Mouse (Mus musculus) Patski (cell line): ENCODE measurements around the gene Ntm. TPM values are rescaled to one million over a fixed set of nuclear protein-coding genes. Genes with fewer than 3 reads are reported as not detected.

Experiments used
- ATAC-seq: fragments of 100-300 bp; one replicate; pipeline ENCODE4 v1.8.0; 2021
- CTCF ChIA-PET: fragments of 350-600 bp; sonication (Branson Sonifier 250); formaldehyde crosslinking; loops from one replicate; lab custom pipeline; 2022; ENCODE audit warnings: inconsistent platforms; lab: Charles Lee
- POLR2A ChIA-PET: fragments of 350-600 bp; sonication (Branson Sonifier 250); formaldehyde crosslinking; loops from one replicate; lab custom pipeline; 2022; ENCODE audit warnings: antibody characterized with exemption, inconsistent platforms; lab: Charles Lee
- DNase-seq: peaks from one replicate; pipeline ENCODE4 v3.0.0-alpha.2; 2011; ENCODE audit warnings: low read depth, low spot score
- H3K27me3 ChIP-seq: fragments of 371-371 bp; one replicate; pipeline ENCODE4 v1.5.1; 2021
- CTCF ChIP-seq: fragments of 100-300 bp; IDR thresholded peaks from one replicate; pipeline ENCODE4 v1.5.1; 2021
- in situ Hi-C: fragments of 300-500 bp; cut with MboI; formaldehyde crosslinking; loops from 3 replicates; pipeline ENCODE4 v1.11.1; 2018; ENCODE audit warnings: low pct_unique_long_range_greater_than_20kb, mixed read lengths
- polyA plus RNA-seq: library from polyadenylated mRNA; unstranded; gene quantifications from one replicate; pipeline ENCODE4 v1.2.3, GENCODE M21; 2021

The Ntm gene
- polyA plus RNA-seq, 1 experiment from 2014 or later: 13.4 TPM

- TF ChIP-seq CTCF: no peak
- ChIA-PET CTCF (no interaction called here), POLR2A (no interaction called here)
- ATAC-seq (no peak), DNase-seq (no peak)
- in situ Hi-C loops: no loop called here
- H3K27me3 ChIP-seq: peaks cover 29% of the 10 kb centered on the region
These were observed 528.3 kb downstream of the Ntm start for GRCm38 (mm10) chr9:29434611-29435010.

DNA sequence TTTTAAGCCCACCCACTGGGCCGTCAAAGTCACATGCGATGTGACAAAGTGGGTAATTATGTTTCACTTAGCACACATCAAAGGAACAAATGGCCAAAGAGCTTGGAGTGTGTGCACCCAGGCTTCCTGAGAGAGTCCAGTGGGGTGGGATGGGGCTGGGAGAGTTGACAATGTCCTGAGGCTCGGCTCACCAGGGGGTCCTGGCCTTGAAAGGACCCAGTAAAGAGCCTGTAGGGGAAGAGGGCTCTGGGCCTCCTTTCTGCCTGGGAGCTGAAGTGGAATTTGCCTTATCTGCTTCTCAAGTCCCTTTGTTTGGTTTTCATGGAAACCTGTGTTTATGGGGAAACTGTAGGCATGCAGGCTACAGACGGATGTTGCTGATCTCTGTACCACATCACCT lies 529.0 kb downstream of the Ntm start:
- DNase-seq: peak; percentile 48
- ChIA-PET CTCF (interaction anchor here (1.1 to 1.2 kb wide), 2 partner anchors 10 to 13 kb away, joined by 3 to 5 read pairs; no protein-coding TSS in a partner anchor), POLR2A (no interaction called here)
- ATAC-seq: peak; percentile 83
- peaks cover 23% of the 10 kb centered on the region for H3K27me3 ChIP-seq
- TF ChIP-seq CTCF: no peak
- in situ Hi-C loops: no loop called here

DNA sequence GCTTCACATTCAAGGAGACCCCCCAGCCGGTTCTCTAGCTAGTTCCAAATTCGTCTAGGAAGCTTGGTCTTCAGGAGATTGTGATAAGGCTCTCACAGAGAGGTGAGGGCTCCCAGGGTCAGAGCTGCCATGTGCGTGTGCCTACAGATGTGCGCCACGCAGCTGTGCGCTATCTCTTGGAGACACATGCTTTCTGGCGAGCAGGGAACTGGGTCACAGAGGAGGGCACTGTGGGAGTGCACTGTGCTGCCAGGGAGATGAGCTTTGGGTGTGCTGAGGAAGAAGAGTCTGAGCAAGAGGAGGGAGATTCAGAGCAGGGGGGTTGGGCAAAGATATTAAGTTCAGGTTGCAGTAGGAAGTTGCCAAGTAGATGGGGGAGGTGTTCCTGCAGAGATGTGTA lies 529.8 kb downstream of the Ntm start:
- TF ChIP-seq CTCF: no peak
- POLR2A ChIA-PET: no interaction called here
- CTCF ChIA-PET: interaction anchor here (1.1 to 1.2 kb wide), 2 partner anchors 11 to 12 kb away, joined by 3 to 5 read pairs; no protein-coding TSS in a partner anchor
- DNase-seq (no peak), ATAC-seq (no peak)
- in situ Hi-C loops: no loop called here
- peaks cover 24% of the 10 kb centered on the region for H3K27me3 ChIP-seq

DNA sequence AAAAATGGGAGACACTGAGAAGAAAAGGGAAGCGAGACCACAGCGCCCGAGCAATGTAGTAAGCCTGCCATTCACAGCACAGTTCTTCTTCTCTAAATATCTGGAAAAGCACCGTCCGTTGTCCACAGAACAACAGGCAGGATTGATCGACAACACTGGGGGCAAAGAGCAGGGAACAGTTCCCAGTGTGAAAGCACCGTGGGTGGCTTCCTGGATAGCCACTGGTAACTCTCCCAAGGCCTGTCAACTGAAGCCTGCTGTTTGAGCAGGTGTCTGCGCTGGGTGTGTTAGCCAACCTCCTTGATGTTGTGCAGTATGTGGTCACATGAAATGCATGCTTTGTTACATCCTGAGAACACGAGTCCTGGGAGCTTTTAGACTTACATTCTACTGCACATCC lies 531.4 kb downstream of the Ntm start:
- DNase-seq: no peak
- ChIA-PET CTCF (no interaction called here), POLR2A (no interaction called here)
- no peak for TF ChIP-seq CTCF
- in situ Hi-C loops: no loop called here
- ATAC-seq: no peak
- H3K27me3 ChIP-seq: peaks cover 16% of the 10 kb centered on the region

- no peak for TF ChIP-seq CTCF
- ATAC-seq (no peak), DNase-seq (no peak)
- ChIA-PET POLR2A (no interaction called here), CTCF (no interaction called here)
- in situ Hi-C loops: no loop called here
- peaks cover 12% of the 10 kb centered on the region for H3K27me3 ChIP-seq
These were observed 532.8 kb downstream of the Ntm start for GRCm38 (mm10) chr9:29430189-29430588.

- ATAC-seq (no peak), DNase-seq (no peak)
- ChIA-PET CTCF (interaction anchor here (0.8 kb wide), 1 partner anchor 30 kb away, joined by 3 read pairs; no protein-coding TSS in a partner anchor), POLR2A (no interaction called here)
- H3K27me3 ChIP-seq: peaks cover 12% of the 10 kb centered on the region
- in situ Hi-C loops: no loop called here
- TF ChIP-seq CTCF: no peak
These were observed 534.6 kb downstream of the Ntm start for GRCm38 (mm10) chr9:29428322-29428721.

DNA sequence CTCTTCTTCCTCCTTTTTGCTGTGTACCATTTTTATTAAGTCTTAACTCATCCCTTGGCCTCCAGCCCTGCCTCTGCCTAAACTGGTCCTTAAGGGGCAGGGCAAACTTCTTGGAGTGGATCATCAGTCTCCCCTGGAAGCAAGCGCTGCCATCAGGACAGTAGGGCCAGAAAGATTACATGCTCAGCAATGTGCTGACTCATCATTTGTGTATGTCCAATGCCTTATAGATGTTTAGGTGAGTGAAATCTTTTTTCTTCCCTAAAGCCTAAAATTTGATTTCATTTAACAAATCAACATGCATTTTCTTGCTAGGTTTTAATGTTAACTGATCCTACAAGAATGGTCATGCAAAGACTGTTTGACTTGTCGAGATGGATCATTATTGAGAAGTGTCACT lies 536.7 kb downstream of the Ntm start:
- TF ChIP-seq CTCF: no peak
- no peak for ATAC-seq
- POLR2A ChIA-PET: no interaction called here
- peaks cover 20% of the 10 kb centered on the region for H3K27me3 ChIP-seq
- no peak for DNase-seq
- in situ Hi-C loops: no loop called here
- CTCF ChIA-PET: no interaction called here

DNA sequence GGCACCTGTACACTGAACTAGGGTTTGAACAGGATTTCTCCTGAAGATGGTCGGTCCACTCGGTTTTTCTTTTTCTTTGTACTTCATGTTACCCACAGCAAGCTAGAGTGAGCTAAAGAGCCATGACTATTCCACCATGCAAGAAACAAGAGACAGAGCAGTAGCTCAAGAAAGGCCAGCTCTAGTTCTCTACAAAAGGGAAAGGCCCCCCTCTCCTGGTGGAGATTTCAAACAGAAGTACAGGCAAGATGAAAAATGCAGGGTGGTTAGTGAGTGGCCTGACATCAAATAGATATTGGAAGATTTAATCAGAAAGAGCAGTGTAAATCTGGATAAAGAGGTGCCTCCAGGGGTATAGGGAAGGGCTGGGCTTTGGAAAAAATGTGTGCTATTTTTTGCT lies 547.4 kb downstream of the Ntm start:
- TF ChIP-seq CTCF: peak; percentile 43
- peaks cover 12% of the 10 kb centered on the region for H3K27me3 ChIP-seq
- ChIA-PET CTCF (interaction anchor here (1.0 to 1.2 kb wide), 2 partner anchors 40 to 83 kb away, joined by 3 read pairs; no protein-coding TSS in a partner anchor), POLR2A (no interaction called here)
- DNase-seq: no peak
- no peak for ATAC-seq
- in situ Hi-C loops: no loop called here

- ATAC-seq (no peak), DNase-seq (no peak)
- ChIA-PET POLR2A (no interaction called here), CTCF (no interaction called here)
- H3K27me3 ChIP-seq: peaks cover 12% of the 10 kb centered on the region
- no peak for TF ChIP-seq CTCF
- in situ Hi-C loops: no loop called here
These were observed 549.8 kb downstream of the Ntm start for GRCm38 (mm10) chr9:29413126-29413525.

DNA sequence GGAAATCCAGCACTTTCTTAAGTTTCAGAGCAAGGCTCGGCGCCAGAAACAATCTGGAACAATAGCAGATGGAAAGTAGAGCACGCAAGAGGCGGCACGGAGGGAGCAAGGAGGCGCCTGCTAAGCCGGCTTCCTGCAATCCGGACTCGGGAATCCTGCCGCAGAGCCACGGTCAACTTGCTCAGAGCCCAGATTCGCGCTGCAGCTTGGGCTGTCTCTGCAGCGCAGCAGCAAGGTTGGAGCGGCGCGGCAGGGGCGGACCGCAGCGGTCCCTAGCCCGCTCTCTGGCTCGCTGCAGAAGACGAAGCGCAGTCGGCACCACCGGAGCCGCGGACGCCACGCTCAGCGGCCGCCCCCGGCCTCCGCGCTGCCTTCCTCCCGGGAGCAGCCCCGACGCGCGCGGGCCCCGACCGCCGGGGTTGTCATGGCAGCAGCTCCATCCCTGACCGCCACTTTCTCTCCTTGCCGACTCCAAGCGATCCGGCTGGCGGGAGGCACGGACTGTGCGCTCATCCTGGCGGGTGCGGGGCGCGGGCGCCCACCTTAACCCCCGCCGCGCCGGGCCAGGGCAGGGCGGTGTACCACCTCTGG lies 550.7 kb downstream of the Ntm start:
- ChIA-PET POLR2A (no interaction called here), CTCF (interaction anchor here (1.2 to 2.3 kb wide), 2 partner anchors 47 to 81 kb away, joined by 4 to 8 read pairs; no protein-coding TSS in a partner anchor)
- H3K27me3 ChIP-seq: peaks cover 12% of the 10 kb centered on the region
- DNase-seq: no peak
- ATAC-seq: peak; percentile 64
- no peak for TF ChIP-seq CTCF
- in situ Hi-C loops: no loop called here

GRCm38 (mm10) chr9:29411408-29412180 lies 551.3 kb downstream of the Ntm start:
- in situ Hi-C loops: no loop called here
- peak; percentile 71 for TF ChIP-seq CTCF

More at GRCm38 (mm10) chr9:29411408-29412180, 551.3 kb downstream of the Ntm start:
- ChIA-PET POLR2A (no interaction called here), CTCF (interaction anchor here (0.6 to 2.3 kb wide), 8 partner anchors 10 to 172 kb away, joined by 3 to 8 read pairs (median 4); no protein-coding TSS in a partner anchor)
- peak; percentile 52 for ATAC-seq
- DNase-seq: no peak
- H3K27me3 ChIP-seq: peaks cover 9% of the 10 kb centered on the region
